Mouse (Mus musculus) megakaryocyte, embryonic 14.5 days (primary cell): ENCODE measurements around the gene Gm20388.

Source experiments
- FLI1 ChIP-seq: IDR thresholded peaks from 2 replicates; pipeline ENCODE4 v1.6.1; 2012; ENCODE audit warnings: low read length, inconsistent platforms, mixed read lengths
- GATA1 ChIP-seq: IDR thresholded peaks from 3 replicates; pipeline ENCODE4 v1.6.1; 2012; ENCODE audit warnings: mixed read lengths, low read length, inconsistent platforms, borderline replicate concordance

DNA sequence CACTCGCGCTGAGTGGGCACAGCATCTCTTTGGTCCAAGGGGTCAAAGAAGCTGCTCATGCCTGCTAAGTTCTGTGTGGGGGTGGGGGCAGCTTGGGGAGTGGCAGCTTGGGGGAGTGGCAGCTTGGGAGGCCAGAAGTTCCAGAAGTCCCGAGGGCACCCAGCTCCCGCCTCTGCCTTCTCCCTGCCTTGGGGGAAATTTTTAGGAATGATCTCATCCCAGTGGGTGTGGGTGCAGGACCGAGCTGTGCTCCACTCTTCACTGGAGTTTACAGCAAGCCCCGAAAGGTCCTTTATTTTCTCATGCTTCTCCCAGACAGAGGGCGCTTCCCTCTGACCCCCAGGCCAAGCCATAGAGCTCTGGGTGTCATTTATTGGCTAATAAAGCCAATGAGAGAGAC is 2126.6 kb downstream of the Gm20388 start:
- TF ChIP-seq GATA1 (no peak), FLI1 (no peak)
